14 mouse cellular contexts compared by ENCODE assay signal in genomic region chr8:56219391-56219790, GRCm38 (mm10).
"Had no signal": no experiment of that assay in that cellular context is flagged by ENCODE, and none has a peak within 500 bp of the region (broad histone marks: within the 10 kb centered on the region; RNA-seq: fewer than 3 reads in every experiment).

No protein-coding gene starts in this region.

- H3K9ac ChIP-seq: liver, embryonic 15.5 days; lung, embryonic 14.5 days; midbrain, embryonic 15.5 days; stomach, embryonic 15.5 days had no signal

- H3K4me3 ChIP-seq: left cerebral cortex, adult 2 months; limb, embryonic 10.5 days; liver, embryonic 15.5 days; midbrain, embryonic 10.5 days; midbrain, embryonic 15.5 days; stomach, embryonic 15.5 days had no signal

- H3K27ac ChIP-seq: left cerebral cortex, adult 2 months; limb, embryonic 10.5 days; liver, embryonic 15.5 days; midbrain, embryonic 10.5 days; midbrain, embryonic 15.5 days; stomach, embryonic 15.5 days had no signal

- DNase-seq: lung, embryonic 14.5 days; lung, postnatal 10 days; lung, postnatal 4 days; right cerebral cortex, postnatal 14 days; thymus, adult 2 months; thymus, postnatal 25 days had no signal

- H3K4me1 ChIP-seq: limb, embryonic 10.5 days; liver, embryonic 15.5 days; midbrain, embryonic 15.5 days; stomach, embryonic 15.5 days had no signal

- H3K9me3 ChIP-seq: limb, embryonic 10.5 days; liver, embryonic 15.5 days; midbrain, embryonic 10.5 days; midbrain, embryonic 15.5 days; stomach, embryonic 15.5 days had no signal

- ATAC-seq: inflammation-experienced regulatory T-cells, adult 6 months; intestine, postnatal 0 days; midbrain, embryonic 15.5 days had no signal

- H3K36me3 ChIP-seq: limb, embryonic 10.5 days; liver, embryonic 15.5 days; midbrain, embryonic 10.5 days; midbrain, embryonic 15.5 days; stomach, embryonic 15.5 days had no signal
